Mouse (Mus musculus) kidney, embryonic 15.5 days (tissue): ENCODE results near the gene Grk2. TPM values are rescaled to one million over a fixed set of nuclear protein-coding genes. Genes with fewer than 3 reads are reported as not detected.
"Not testable (repeated sequence)": the region's sequence is repeated elsewhere in the genome, so short reads cannot be mapped to it uniquely, and the experiment has no call there.

Experiments
- ATAC-seq: fragments of 200-750 bp; cut with Nextera tagmentation; replicated peaks from 2 replicates; pipeline ENCODE4 v1.8.0; 2017; ENCODE audit warnings: moderate TSS enrichment; ENCODE audit not compliant: low FRiP score
- H3K27ac ChIP-seq: fragments of 300-500 bp; sonication (generic); 2 replicates; pipeline ENCODE4 v1.5.1; 2015; ENCODE audit warnings: mild to moderate bottlenecking, inconsistent platforms
- H3K27me3 ChIP-seq: fragments of 300-500 bp; sonication (generic); 2 replicates; pipeline ENCODE4 v1.6.1; 2015; ENCODE audit warnings: inconsistent platforms
- H3K36me3 ChIP-seq: fragments of 300-500 bp; sonication (generic); 2 replicates; pipeline ENCODE4 v1.6.1; 2015; ENCODE audit warnings: inconsistent platforms
- H3K4me1 ChIP-seq: fragments of 300-500 bp; sonication (generic); 2 replicates; pipeline ENCODE4 v1.6.1; 2015; ENCODE audit warnings: inconsistent platforms
- H3K4me2 ChIP-seq: fragments of 300-500 bp; sonication (generic); 2 replicates; pipeline ENCODE4 v1.6.1; 2015; ENCODE audit warnings: moderate library complexity, mild to moderate bottlenecking, inconsistent platforms
- H3K4me3 ChIP-seq: fragments of 300-500 bp; sonication (generic); replicated peaks from 2 replicates; pipeline ENCODE4 v1.5.1; 2015; ENCODE audit warnings: mild to moderate bottlenecking, inconsistent platforms
- H3K9ac ChIP-seq: fragments of 300-500 bp; sonication (generic); 2 replicates; pipeline ENCODE4 v1.6.1; 2015; ENCODE audit warnings: mild to moderate bottlenecking, inconsistent platforms
- H3K9me3 ChIP-seq: fragments of 300-500 bp; sonication (generic); replicated peaks from 2 replicates; pipeline ENCODE4 v1.6.1; 2016; ENCODE audit warnings: inconsistent platforms
- WGBS: fragments of 180-500 bp; shearing (Covaris S2); methylation state at CpG from one replicate; pipeline ENCODE4 v1.1.7; 2015; ENCODE audit warnings: mixed read lengths; 5-methylcytosine and 5-hydroxymethylcytosine counted together
- polyA plus RNA-seq: library from polyadenylated mRNA; unstranded; fragments of >200 nt; fragmentation: Nextera tagmentation; extraction: Ambion mirVana; gene quantifications from 2 replicates; pipeline ENCODE4 v1.2.1, GENCODE M21; 2015

The Grk2 gene
- polyA plus RNA-seq, 1 experiment from 2014 or later, result 17.9 TPM

GRCm38 (mm10) chr19:4264171-4264780 lies 41.7 kb downstream of the Grk2 start:
- ATAC-seq, result no peak
- WGBS, result 90% methylated on average over 6 of the region's 6 CpGs
- no peak overlapping the region for H3K4me2 ChIP-seq
- 0 out of 2 replicates have a peak, but pooled peaks cover 14% of the 10 kb centered on the region for H3K27me3 ChIP-seq
- H3K4me1 ChIP-seq, result peaks cover 16% of the 10 kb centered on the region
- 0 out of 2 replicates have a peak, but pooled peaks cover 5% of the 10 kb centered on the region for H3K36me3 ChIP-seq
- H3K9ac ChIP-seq, result no peak overlapping the region
- H3K4me3 ChIP-seq, result no peak overlapping the region
- no peak overlapping the region for H3K27ac ChIP-seq
- H3K9me3 ChIP-seq, result no peaks in the 10 kb centered on the region

GRCm38 (mm10) chr19:4263702-4264101 lies 42.3 kb downstream of the Grk2 start:
- no peak overlapping the region for H3K27ac ChIP-seq
- H3K4me2 ChIP-seq, result no peak overlapping the region
- peaks cover 10% of the 10 kb centered on the region for H3K4me1 ChIP-seq
- no peak overlapping the region for H3K9ac ChIP-seq
- 0 out of 2 replicates have a peak, but pooled peaks cover 12% of the 10 kb centered on the region for H3K27me3 ChIP-seq
- ATAC-seq, result no peak
- 0 out of 2 replicates have a peak, but pooled peaks cover 5% of the 10 kb centered on the region for H3K36me3 ChIP-seq
- 73% methylated on average over 14 of the region's 14 CpGs for WGBS
- no peaks in the 10 kb centered on the region for H3K9me3 ChIP-seq
- no peak overlapping the region for H3K4me3 ChIP-seq

- ATAC-seq, result no peak
- Histone ChIP-seq H3K4me1 (peaks cover 5% of the 10 kb centered on the region), H3K27ac (no peak overlapping the region), H3K9me3 (no peaks in the 10 kb centered on the region), H3K36me3 (0 out of 2 replicates have a peak, but pooled peaks cover 5% of the 10 kb centered on the region), H3K27me3 (0 out of 2 replicates have a peak, but pooled peaks cover 4% of the 10 kb centered on the region), H3K4me2 (no peak overlapping the region), H3K4me3 (no peak overlapping the region), H3K9ac (no peak overlapping the region)
- 62% methylated on average over 6 of the region's 6 CpGs for WGBS
These were observed 43.3 kb downstream of the Grk2 start for GRCm38 (mm10) chr19:4262756-4263155.

GRCm38 (mm10) chr19:4261038-4261698 lies 44.9 kb downstream of the Grk2 start:
- no peaks in the 10 kb centered on the region for H3K9me3 ChIP-seq
- no peak overlapping the region for H3K4me2 ChIP-seq
- H3K9ac ChIP-seq, result no peak overlapping the region
- no peaks in the 10 kb centered on the region for H3K27me3 ChIP-seq
- no peak overlapping the region for H3K27ac ChIP-seq
- ATAC-seq, result no peak
- H3K4me3 ChIP-seq, result no peak overlapping the region
- 63% methylated on average over 8 of the region's 8 CpGs for WGBS
- no peaks in the 10 kb centered on the region for H3K36me3 ChIP-seq
- peaks cover 13% of the 10 kb centered on the region for H3K4me1 ChIP-seq

GRCm38 (mm10) chr19:4257897-4258252 lies 48.1 kb downstream of the Grk2 start:
- 18% methylated on average over 12 of the region's 12 CpGs for WGBS
- H3K27ac ChIP-seq, result peak overlapping the region; percentile 29; the same call in 1 of the 2 replicates
- H3K9ac ChIP-seq, result peak overlapping the region; percentile 35; the same call in 1 of the 2 replicates
- ATAC-seq, result no peak
- H3K4me1 ChIP-seq, result peaks cover 13% of the 10 kb centered on the region
- H3K27me3 ChIP-seq, result no peaks in the 10 kb centered on the region
- H3K4me3 ChIP-seq, result peak overlapping the region; percentile 68
- H3K9me3 ChIP-seq, result no peaks in the 10 kb centered on the region
- H3K4me2 ChIP-seq, result peak overlapping the region; percentile 94
- no peaks in the 10 kb centered on the region for H3K36me3 ChIP-seq

GRCm38 (mm10) chr19:4257216-4257896 lies 48.7 kb downstream of the Grk2 start:
- peak overlapping the region; percentile 29; the same call in 1 of the 2 replicates for H3K27ac ChIP-seq
- under 1% methylated on average over 41 of the region's 41 CpGs for WGBS
- H3K9ac ChIP-seq, result peak overlapping the region; percentile 53
- H3K36me3 ChIP-seq, result no peaks in the 10 kb centered on the region
- peak overlapping the region; percentile 94 for H3K4me2 ChIP-seq
- ATAC-seq, result peak; percentile 91
- peak overlapping the region; percentile 68 for H3K4me3 ChIP-seq
- no peaks in the 10 kb centered on the region for H3K27me3 ChIP-seq
- peaks cover 13% of the 10 kb centered on the region for H3K4me1 ChIP-seq
- H3K9me3 ChIP-seq, result no peaks in the 10 kb centered on the region

- Histone ChIP-seq H3K4me2 (no peak overlapping the region), H3K9ac (no peak overlapping the region), H3K27me3 (no peaks in the 10 kb centered on the region), H3K4me1 (peaks cover 13% of the 10 kb centered on the region), H3K4me3 (no peak overlapping the region), H3K9me3 (no peaks in the 10 kb centered on the region), H3K36me3 (no peaks in the 10 kb centered on the region), H3K27ac (no peak overlapping the region)
- no peak for ATAC-seq
- WGBS, result 77% methylated on average over 11 of the region's 11 CpGs
These were observed 50.3 kb downstream of the Grk2 start for GRCm38 (mm10) chr19:4255583-4256162.

- no peak for ATAC-seq
- no peak overlapping the region for H3K27ac ChIP-seq
- 86% methylated on average over 7 of the region's 7 CpGs for WGBS
- no peak overlapping the region for H3K4me3 ChIP-seq
- no peak overlapping the region for H3K9ac ChIP-seq
- no peaks in the 10 kb centered on the region for H3K27me3 ChIP-seq
- H3K4me2 ChIP-seq, result no peak overlapping the region
- no peaks in the 10 kb centered on the region for H3K9me3 ChIP-seq
- H3K4me1 ChIP-seq, result peaks cover 13% of the 10 kb centered on the region
- H3K36me3 ChIP-seq, result no peaks in the 10 kb centered on the region
These were observed 51.8 kb downstream of the Grk2 start for GRCm38 (mm10) chr19:4254230-4254629.

GRCm38 (mm10) chr19:4248683-4249082 lies 57.3 kb downstream of the Grk2 start:
- H3K4me1 ChIP-seq, H3K9ac ChIP-seq, H3K36me3 ChIP-seq, ATAC-seq, H3K4me3 ChIP-seq, H3K4me2 ChIP-seq, H3K27me3 ChIP-seq, H3K9me3 ChIP-seq, H3K27ac ChIP-seq: not testable (repeated sequence)
- WGBS, result 71% methylated on average over 1 of the region's 1 CpGs

GRCm38 (mm10) chr19:4247010-4247409 lies 59.0 kb downstream of the Grk2 start:
- 46% methylated on average over 1 of the region's 1 CpGs for WGBS
- H3K27me3 ChIP-seq, result no peaks in the 10 kb centered on the region
- no peaks in the 10 kb centered on the region for H3K36me3 ChIP-seq
- H3K9ac ChIP-seq, result no peak overlapping the region
- H3K27ac ChIP-seq, result no peak overlapping the region
- no peaks in the 10 kb centered on the region for H3K4me1 ChIP-seq
- ATAC-seq, result no peak
- H3K9me3 ChIP-seq, result no peaks in the 10 kb centered on the region
- H3K4me3 ChIP-seq, result no peak overlapping the region
- no peak overlapping the region for H3K4me2 ChIP-seq

GRCm38 (mm10) chr19:4244775-4245174 lies 61.2 kb downstream of the Grk2 start:
- Histone ChIP-seq H3K36me3 (no peaks in the 10 kb centered on the region), H3K4me3 (no peak overlapping the region), H3K27ac (no peak overlapping the region), H3K9ac (no peak overlapping the region), H3K27me3 (no peaks in the 10 kb centered on the region), H3K4me1 (peaks cover 9% of the 10 kb centered on the region), H3K4me2 (no peak overlapping the region), H3K9me3 (no peaks in the 10 kb centered on the region)
- WGBS, result 85% methylated on average over 6 of the region's 6 CpGs
- no peak for ATAC-seq

GRCm38 (mm10) chr19:4242416-4242815 lies 63.6 kb downstream of the Grk2 start:
- no peaks in the 10 kb centered on the region for H3K27me3 ChIP-seq
- no peaks in the 10 kb centered on the region for H3K36me3 ChIP-seq
- no peak overlapping the region for H3K27ac ChIP-seq
- no peak overlapping the region for H3K4me2 ChIP-seq
- no peak overlapping the region for H3K9ac ChIP-seq
- ATAC-seq, result no peak
- no peaks in the 10 kb centered on the region for H3K9me3 ChIP-seq
- WGBS, result 66% methylated on average over 3 of the region's 3 CpGs
- H3K4me1 ChIP-seq, result peaks cover 17% of the 10 kb centered on the region
- H3K4me3 ChIP-seq, result no peak overlapping the region
